Mouse (Mus musculus) layer of hippocampus, adult 18-20 months (tissue): ENCODE measurements around the gene Ppm1l. TPM values are rescaled to one million over a fixed set of nuclear protein-coding genes. Genes with fewer than 3 reads are reported as not detected.

Experiments used
- DNase-seq, 2 experiments: peaks; one replicate each; pipeline ENCODE4 v3.0.0; 2022; ENCODE audit warnings: low spot score in 2 of 2
- total RNA-seq, 2 experiments: library from RNA; stranded (reverse); gene quantifications; 2 replicates each; pipeline ENCODE4 v1.2.3; 2021

Ppm1l gene
- total RNA-seq, 2 experiments from 2014 or later, result 48.0 to 49.8 TPM

GRCm38 (mm10) chr3:69487471-69487870 lies 170.8 kb downstream of the Ppm1l start:
- DNase-seq, result no peak

DNA sequence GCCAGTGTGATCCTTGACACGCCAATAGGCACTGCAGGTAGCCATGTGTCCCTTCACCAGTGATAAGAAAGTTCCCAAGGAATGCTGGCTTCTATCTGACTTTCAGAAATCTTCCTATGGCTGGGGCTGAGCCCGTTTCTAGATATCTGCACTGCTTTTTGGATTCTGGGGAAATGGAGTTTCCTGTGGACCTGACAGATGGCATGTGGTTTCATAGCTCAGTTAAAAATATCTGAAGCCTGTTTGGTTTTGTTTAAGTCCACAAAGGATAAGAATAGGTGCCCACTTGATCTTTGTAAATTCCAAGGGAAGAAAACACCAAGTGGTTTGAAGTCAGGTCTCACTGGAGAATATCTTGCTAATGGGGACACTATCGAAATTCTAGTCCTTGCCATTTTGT lies 173.0 kb downstream of the Ppm1l start:
- DNase-seq, result no peak

DNA sequence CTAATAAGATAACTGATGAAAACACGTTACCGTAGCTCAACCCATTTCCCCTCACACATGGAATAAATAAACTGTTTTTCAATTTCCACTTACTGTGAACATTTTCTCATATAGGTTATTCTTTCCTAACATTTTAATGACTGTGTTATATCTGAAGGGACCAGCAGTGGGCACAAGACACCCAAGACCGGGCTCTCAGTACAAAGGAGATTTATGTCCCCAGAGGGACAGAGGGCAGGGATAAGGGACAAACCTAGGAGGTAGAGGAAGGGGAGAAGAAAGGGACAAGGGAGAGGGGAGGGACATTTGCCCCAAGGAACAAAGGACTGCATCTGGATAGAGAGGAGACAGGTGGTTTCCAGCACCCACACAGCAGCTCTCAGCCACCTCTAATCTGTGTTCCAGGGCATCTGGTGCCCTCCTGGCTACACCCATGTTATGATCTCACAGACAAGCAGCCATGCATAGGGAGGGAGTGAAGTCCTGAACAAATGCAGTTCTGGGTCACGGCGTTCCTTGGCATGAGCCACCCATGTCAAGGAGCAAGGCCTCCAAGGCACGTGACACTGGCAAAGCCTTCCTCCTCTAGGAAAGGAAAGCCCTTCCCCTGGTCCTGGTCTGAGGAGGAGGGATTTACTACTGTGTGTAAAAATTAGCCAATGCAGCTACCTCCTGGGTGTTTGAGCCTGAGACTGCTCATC lies 174.5 kb downstream of the Ppm1l start:
- DNase-seq, result no peak

GRCm38 (mm10) chr3:69494233-69495010 lies 177.8 kb downstream of the Ppm1l start:
- DNase-seq, result no peak

DNA sequence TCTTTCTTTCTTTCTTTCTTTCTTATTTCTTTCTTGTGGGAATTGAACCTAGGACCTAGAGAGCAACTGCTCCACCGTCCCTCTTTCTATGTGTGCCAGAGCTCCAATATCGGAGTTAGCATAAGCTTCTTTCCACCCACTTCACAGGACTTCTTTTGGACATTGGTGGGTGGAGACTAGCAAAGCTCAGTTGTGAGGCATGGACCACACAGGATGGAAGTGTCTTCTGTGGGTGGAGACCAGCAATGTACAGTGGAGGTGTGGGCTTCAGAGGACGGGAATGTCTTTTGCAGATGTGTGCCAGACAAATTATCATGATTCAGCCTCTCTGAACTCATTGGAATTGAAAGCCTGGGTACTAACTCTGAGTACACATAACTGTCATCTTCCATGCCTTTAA lies 180.5 kb downstream of the Ppm1l start:
- no peak for DNase-seq

- DNase-seq, result no peak
Observed at GRCm38 (mm10) chr3:69502009-69502408, 185.3 kb downstream of the Ppm1l start.

DNA sequence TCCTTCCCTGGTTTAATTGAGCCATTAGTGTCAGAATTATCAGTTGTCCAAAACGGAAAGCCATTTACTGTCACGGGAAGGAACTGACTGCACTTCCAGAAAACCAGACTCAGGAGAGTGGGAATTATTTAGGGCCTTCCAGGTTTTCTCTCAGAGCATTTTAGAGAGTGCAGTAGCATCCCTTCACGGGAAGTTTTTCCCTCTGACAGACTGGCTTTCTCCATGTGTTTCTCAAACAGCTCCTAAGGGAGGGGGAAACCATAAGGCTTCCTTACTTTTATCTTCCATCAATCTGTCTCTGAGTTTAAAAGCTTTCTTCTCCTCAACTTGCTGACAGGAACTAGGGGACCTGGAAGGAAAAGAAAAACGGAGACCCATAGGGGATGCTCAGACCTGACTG lies 185.9 kb downstream of the Ppm1l start:
- no peak for DNase-seq

- DNase-seq, result no peak
Observed at GRCm38 (mm10) chr3:69505090-69505489, 188.4 kb downstream of the Ppm1l start.

GRCm38 (mm10) chr3:69506352-69506751 lies 189.7 kb downstream of the Ppm1l start:
- no peak for DNase-seq

- DNase-seq, result no peak
Observed at GRCm38 (mm10) chr3:69509411-69509952, 192.8 kb downstream of the Ppm1l start.

- DNase-seq, result no peak
Observed at GRCm38 (mm10) chr3:69511881-69512280, 195.2 kb downstream of the Ppm1l start.

DNA sequence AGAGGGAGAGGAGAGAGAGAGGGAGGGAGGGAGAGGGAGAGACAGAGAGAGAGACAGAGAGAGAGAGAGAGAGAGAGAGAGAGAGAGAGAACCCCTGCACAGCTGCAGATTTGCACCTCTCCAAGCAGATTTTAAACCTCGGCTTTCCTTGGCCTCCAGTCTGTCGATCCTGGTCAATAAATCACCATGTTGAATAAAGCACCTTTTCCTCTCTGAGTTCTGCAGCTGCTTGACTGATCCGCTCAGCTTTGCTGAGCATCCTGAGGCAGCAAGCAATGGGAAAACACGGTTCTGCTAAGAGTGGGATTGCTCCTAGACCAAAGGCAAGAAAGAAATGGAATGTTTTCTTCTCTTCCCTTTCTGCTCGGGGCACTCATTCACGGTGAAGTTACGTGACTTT lies 195.7 kb downstream of the Ppm1l start:
- DNase-seq, result no peak

GRCm38 (mm10) chr3:69515730-69516350 lies 199.2 kb downstream of the Ppm1l start:
- DNase-seq, result no peak

- no peak for DNase-seq
Observed at GRCm38 (mm10) chr3:69519188-69519587, 202.5 kb downstream of the Ppm1l start.

DNA sequence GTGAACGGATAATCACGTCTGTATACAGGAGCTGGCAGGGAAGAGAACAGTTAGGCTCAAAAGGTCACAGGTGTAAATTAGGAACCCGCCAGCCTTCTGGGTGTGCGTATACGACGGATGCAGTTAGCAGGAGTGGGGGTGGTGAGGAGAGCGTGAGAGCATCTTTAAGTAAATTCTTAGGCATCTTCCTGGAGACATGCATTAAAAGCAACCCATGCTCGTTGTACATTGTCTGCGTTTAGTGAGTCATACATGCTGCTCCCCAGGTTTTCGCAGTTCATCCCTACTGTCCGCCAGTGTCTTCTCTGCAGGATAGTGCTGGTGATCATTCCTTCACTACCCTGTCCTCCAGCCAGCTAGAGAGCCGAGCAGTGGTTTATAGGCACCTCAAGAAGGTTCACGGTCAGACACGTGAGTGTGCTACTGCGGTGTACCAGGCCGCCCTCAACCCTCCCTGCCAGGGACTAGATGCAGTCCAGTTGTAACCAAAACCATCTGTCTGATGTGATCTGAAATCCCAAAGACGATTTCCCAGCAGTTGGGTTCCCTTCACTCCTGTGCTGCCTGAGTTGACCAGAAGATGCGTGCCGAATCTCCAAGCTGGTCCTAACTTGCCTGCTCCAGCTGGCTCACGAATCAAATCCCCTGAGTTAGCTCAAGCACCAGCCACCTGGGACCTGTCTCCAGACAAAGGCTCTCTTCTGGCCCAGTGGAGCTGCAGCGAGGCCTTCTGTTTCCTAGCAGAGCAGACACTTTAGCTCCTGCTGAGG lies 203.3 kb downstream of the Ppm1l start:
- no peak for DNase-seq

DNA sequence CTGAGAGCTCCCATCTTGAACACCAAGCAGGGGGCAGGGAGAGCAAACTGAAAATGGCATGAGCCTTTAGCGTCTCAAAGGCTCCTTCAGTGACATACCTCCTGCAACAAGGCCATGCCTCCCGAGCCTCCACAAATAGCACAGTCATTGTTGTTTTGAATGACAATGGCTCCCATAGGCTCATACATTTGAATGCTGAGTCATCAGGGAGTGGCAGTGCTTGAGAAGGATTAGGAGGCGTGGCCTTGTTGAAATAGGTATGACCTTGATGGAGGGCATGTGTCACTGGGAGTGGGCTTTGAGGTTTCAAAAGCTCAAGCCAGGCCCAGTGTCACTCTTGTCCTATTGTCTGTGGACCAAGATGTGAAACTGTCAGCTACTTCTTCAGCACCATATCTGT lies 205.6 kb downstream of the Ppm1l start:
- no peak for DNase-seq

DNA sequence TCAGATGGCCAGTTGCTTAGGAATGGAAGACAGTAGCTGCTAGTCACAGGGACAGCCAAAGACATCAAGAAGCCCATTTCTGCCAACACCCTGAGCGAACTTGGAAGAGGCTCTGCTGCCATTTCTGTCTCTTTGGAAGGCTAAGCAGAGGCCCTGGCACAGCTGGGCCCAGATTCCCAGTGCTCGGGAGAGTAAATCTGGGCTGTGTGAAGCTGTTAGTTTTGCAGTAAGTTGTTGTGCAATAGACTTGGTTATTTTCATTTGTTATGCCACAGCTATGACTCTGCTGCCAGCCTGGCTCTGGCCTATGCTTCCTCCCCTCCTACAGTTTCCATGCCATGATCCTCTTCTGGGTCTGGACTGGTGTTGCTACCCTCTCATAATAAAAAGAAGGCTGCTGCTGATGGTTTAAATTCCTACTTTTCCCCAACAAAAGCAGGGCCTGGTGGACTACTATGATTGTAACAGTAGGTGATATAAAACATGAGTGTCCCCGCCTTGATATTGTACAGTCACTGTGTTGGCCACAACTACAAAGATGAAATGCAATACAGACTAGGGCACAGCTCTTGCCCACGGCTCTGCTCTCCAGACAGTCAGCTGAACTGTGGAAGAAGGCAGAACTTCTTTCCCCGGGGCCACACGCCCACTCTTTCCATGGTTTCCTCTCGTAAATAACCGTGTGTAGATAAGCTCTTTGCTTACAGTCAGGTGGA lies 207.9 kb downstream of the Ppm1l start:
- DNase-seq, result no peak

GRCm38 (mm10) chr3:69525072-69525529 lies 208.4 kb downstream of the Ppm1l start:
- no peak for DNase-seq

GRCm38 (mm10) chr3:69527384-69527783 lies 210.7 kb downstream of the Ppm1l start:
- no peak for DNase-seq

- no peak for DNase-seq
Observed at GRCm38 (mm10) chr3:69529576-69529975, 212.9 kb downstream of the Ppm1l start.
